Mouse (Mus musculus): ENCODE measurements around the gene Acsf3. TPM values are rescaled to one million over a fixed set of nuclear protein-coding genes. Genes with fewer than 3 reads are reported as not detected.
A peak's percentile ranks its signal among the peaks of the same experiment; 100 is the strongest.

Gene Acsf3
- polyA plus RNA-seq (2014; fragmentation: Nextera tagmentation; extraction: Ambion mirVana) = 16.1 and 17.9 TPM in 2 replicates

DNA sequence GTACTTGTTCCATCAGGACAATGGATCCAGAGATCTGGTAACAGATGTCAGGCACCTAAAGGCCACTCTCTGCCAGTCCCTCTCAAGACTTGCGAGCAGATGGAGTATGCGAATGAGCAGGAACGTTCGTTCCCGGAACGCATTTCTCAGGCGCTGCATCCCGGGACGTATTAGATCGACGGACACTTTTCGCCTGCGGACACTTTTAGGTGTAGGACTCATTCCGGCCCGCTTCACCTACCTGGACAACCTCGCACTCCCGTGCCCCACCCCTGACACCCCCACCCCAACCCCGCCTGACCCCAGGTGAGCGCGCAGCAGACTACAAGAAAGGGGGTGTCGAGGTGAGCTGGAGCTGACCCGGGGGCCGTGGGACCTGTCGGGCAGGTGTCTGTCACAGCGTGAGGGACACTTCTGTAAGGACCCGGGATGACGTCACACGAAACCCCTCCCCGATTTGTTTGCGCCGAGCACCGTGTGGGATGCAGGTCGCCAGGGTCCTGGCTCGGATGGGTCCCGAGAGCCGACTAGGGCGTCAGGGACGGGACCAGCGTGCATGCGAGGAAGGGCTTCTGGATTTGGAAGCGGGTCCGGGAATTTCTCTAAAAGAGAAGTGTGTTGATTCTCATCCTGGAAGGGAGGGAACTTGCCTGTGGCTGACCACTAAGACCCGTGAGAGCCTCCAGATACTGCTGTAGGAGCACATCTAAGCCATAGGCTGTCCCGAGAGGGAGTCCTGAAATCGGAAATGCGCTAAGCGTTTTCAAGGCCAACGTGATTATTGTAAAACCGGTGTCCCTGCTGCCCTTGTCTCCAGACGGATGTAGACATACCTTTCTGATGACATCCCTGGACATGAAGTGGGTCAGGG, at the start of gene Acsf3:
Acsf3 (plus strand) TSS at position 202 of the 871 bp plus-strand sequence.
- peak within 1 kb of the TSS; percentile 74 for H3K4me2 ChIP-seq (ENCODE audit: low read depth, severe bottlenecking)
- H3K4me1 ChIP-seq (ENCODE audit: control insufficient read depth, insufficient read depth, low read length) = peaks cover 3% of the 10 kb centered on the region; the same call in 1 of the 2 replicates
- 2% methylated on average over 50 of the region's 50 CpGs for WGBS
- ATAC-seq (ENCODE audit: insufficient number of reproducible peaks, low FRiP score, low TSS enrichment, low read depth) = peak; percentile 62
- no peaks in the 10 kb centered on the region; the same call in 1 of the 2 replicates for H3K36me3 ChIP-seq (ENCODE audit: control insufficient read depth, insufficient read depth, low read length)
- no peaks in the 10 kb centered on the region for H3K9me3 ChIP-seq (ENCODE audit: control insufficient read depth, low read length)
- H3K9ac ChIP-seq (ENCODE audit: low read length) = peak within 1 kb of the TSS; percentile 76
- no peaks in the 10 kb centered on the region for H3K27me3 ChIP-seq (ENCODE audit: control insufficient read depth, insufficient read depth, low read length)
- H3K27ac ChIP-seq (replicated peaks; ENCODE audit: low read depth, low read length) = no peak within 1 kb of the TSS
- peak; percentile 85 for DNase-seq (ENCODE audit: low spot score)
- peak within 1 kb of the TSS; percentile 89 for H3K4me3 ChIP-seq (ENCODE audit: low read depth, low read length)

DNA sequence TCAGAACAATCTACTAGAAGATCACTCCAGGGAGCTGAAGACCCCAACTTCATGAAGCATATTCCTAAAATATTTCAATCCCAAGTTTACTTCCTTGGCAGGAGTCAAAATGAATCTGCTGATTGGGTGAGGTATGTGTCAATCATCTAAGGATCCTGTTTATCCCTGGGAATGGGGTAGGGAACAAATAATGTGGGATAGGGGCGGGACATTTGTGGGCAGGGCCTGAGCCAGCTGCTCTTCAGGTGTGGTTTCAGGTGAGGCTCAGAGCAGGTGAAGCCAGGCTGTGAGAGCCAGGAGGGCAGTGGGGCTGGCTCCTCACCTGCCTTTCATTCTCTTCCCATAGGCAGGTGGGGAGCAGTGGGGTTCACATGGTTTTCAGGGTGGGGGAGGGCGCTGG, 48.5 kb upstream of the Acsf3 start:
- H3K27me3 ChIP-seq (ENCODE audit: control insufficient read depth, insufficient read depth, low read length) = no peaks in the 10 kb centered on the region; the same call in 1 of the 2 replicates
- no peak overlapping the region for H3K4me3 ChIP-seq (ENCODE audit: low read depth, low read length)
- peaks cover 12% of the 10 kb centered on the region for H3K4me1 ChIP-seq (ENCODE audit: control insufficient read depth, insufficient read depth, low read length)
- no peak overlapping the region for H3K27ac ChIP-seq (replicated peaks; ENCODE audit: low read depth, low read length)
- ATAC-seq (ENCODE audit: insufficient number of reproducible peaks, low FRiP score, low TSS enrichment, low read depth) (no peak), DNase-seq (ENCODE audit: low spot score) (no peak)
- no peaks in the 10 kb centered on the region for H3K36me3 ChIP-seq (ENCODE audit: control insufficient read depth, insufficient read depth, low read length)
- no peak overlapping the region for H3K4me2 ChIP-seq (ENCODE audit: low read depth, severe bottlenecking)
- WGBS = 60% methylated on average over 2 of the region's 2 CpGs
- H3K9me3 ChIP-seq (ENCODE audit: control insufficient read depth, low read length) = no peaks in the 10 kb centered on the region
- H3K9ac ChIP-seq (ENCODE audit: low read length) = no peak overlapping the region

DNA sequence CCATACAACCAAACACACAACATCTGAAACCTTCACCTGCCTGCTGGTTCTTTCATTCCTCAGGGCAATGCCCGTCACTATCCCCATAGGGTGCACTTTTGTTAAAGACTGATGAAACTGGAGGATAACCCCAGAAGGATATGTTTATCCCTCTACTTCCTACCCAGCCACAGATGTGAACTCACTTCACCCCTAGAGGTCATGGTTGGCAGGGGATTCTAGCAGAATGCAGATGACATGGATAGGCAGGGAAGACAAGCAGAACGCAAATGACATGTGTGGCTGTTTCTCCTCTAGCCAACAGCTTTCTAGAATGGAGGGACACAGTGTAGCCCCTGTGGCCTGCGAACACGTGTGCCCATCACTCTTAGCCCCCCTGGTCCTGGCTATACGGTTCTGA, 47.9 kb upstream of the Acsf3 start:
- DNase-seq (ENCODE audit: low spot score) = no peak
- H3K9ac ChIP-seq (ENCODE audit: low read length) = no peak overlapping the region
- H3K9me3 ChIP-seq (ENCODE audit: control insufficient read depth, low read length) = no peaks in the 10 kb centered on the region
- H3K4me2 ChIP-seq (ENCODE audit: low read depth, severe bottlenecking) = no peak overlapping the region
- H3K36me3 ChIP-seq (ENCODE audit: control insufficient read depth, insufficient read depth, low read length) = no peaks in the 10 kb centered on the region
- peaks cover 12% of the 10 kb centered on the region for H3K4me1 ChIP-seq (ENCODE audit: control insufficient read depth, insufficient read depth, low read length)
- no peaks in the 10 kb centered on the region; the same call in 1 of the 2 replicates for H3K27me3 ChIP-seq (ENCODE audit: control insufficient read depth, insufficient read depth, low read length)
- H3K4me3 ChIP-seq (ENCODE audit: low read depth, low read length) = no peak overlapping the region
- H3K27ac ChIP-seq (replicated peaks; ENCODE audit: low read depth, low read length) = no peak overlapping the region
- 62% methylated on average over 5 of the region's 5 CpGs for WGBS
- no peak for ATAC-seq (ENCODE audit: insufficient number of reproducible peaks, low FRiP score, low TSS enrichment, low read depth)

DNA sequence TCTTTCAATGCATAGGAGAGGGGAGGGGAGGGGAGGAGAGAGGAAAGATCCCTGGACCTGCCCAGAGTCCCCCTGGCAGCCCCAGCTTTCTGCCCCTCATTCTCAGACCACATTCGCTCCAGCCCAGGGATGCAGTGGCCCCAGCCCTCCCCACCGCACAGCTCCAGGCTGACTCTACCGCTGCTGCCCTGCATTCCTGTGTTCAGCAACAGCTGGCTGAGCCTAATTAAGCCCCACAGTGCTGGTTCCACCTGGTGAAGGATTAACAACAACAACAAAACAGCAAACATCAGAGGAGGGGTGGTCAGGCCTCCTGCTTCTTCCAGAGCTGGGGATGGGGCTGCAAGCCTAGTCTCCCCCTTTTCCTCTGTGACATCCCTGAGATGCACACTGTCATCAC, 46.7 kb upstream of the Acsf3 start:
- Histone ChIP-seq H3K4me1 (ENCODE audit: control insufficient read depth, insufficient read depth, low read length) (peaks cover 12% of the 10 kb centered on the region), H3K4me3 (ENCODE audit: low read depth, low read length) (no peak overlapping the region), H3K9ac (ENCODE audit: low read length) (no peak overlapping the region), H3K9me3 (ENCODE audit: control insufficient read depth, low read length) (no peaks in the 10 kb centered on the region), H3K36me3 (ENCODE audit: control insufficient read depth, insufficient read depth, low read length) (no peaks in the 10 kb centered on the region), H3K27ac (replicated peaks; ENCODE audit: low read depth, low read length) (no peak overlapping the region), H3K27me3 (ENCODE audit: control insufficient read depth, insufficient read depth, low read length) (no peaks in the 10 kb centered on the region), H3K4me2 (ENCODE audit: low read depth, severe bottlenecking) (no peak overlapping the region)
- WGBS = 8% methylated on average over 3 of the region's 3 CpGs
- ATAC-seq (ENCODE audit: insufficient number of reproducible peaks, low FRiP score, low TSS enrichment, low read depth) (peak; percentile 39; the same call in 1 of the 2 replicates), DNase-seq (ENCODE audit: low spot score) (peak; percentile 49)

DNA sequence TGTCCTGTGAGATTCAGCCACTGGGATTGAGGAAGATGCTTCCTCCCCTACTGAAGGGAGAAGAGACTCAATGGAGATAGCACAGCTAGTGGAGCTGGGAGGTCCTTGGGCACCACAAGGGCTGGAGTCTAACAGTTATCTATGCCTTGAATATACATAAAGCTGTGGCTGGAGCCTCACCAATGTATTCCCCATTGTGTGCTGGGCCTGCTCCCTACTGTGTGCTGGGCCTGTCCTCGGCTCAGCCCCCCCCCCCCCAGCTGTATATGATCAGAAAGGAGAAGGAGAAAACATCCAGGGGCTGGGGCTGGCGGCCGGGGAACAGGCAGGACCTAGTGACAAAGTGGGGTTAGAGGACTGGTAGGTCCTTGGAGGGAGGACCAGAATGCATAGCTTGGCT, 40.2 kb upstream of the Acsf3 start:
- Histone ChIP-seq H3K9me3 (ENCODE audit: control insufficient read depth, low read length) (no peaks in the 10 kb centered on the region), H3K4me1 (ENCODE audit: control insufficient read depth, insufficient read depth, low read length) (peaks cover 11% of the 10 kb centered on the region), H3K4me2 (ENCODE audit: low read depth, severe bottlenecking) (no peak overlapping the region), H3K27me3 (ENCODE audit: control insufficient read depth, insufficient read depth, low read length) (no peaks in the 10 kb centered on the region; the same call in 1 of the 2 replicates), H3K36me3 (ENCODE audit: control insufficient read depth, insufficient read depth, low read length) (no peaks in the 10 kb centered on the region), H3K4me3 (ENCODE audit: low read depth, low read length) (no peak overlapping the region), H3K9ac (ENCODE audit: low read length) (no peak overlapping the region), H3K27ac (replicated peaks; ENCODE audit: low read depth, low read length) (no peak overlapping the region)
- ATAC-seq (ENCODE audit: insufficient number of reproducible peaks, low FRiP score, low TSS enrichment, low read depth) (no peak), DNase-seq (ENCODE audit: low spot score) (no peak)
- WGBS = 70% methylated on average over 3 of the region's 3 CpGs

DNA sequence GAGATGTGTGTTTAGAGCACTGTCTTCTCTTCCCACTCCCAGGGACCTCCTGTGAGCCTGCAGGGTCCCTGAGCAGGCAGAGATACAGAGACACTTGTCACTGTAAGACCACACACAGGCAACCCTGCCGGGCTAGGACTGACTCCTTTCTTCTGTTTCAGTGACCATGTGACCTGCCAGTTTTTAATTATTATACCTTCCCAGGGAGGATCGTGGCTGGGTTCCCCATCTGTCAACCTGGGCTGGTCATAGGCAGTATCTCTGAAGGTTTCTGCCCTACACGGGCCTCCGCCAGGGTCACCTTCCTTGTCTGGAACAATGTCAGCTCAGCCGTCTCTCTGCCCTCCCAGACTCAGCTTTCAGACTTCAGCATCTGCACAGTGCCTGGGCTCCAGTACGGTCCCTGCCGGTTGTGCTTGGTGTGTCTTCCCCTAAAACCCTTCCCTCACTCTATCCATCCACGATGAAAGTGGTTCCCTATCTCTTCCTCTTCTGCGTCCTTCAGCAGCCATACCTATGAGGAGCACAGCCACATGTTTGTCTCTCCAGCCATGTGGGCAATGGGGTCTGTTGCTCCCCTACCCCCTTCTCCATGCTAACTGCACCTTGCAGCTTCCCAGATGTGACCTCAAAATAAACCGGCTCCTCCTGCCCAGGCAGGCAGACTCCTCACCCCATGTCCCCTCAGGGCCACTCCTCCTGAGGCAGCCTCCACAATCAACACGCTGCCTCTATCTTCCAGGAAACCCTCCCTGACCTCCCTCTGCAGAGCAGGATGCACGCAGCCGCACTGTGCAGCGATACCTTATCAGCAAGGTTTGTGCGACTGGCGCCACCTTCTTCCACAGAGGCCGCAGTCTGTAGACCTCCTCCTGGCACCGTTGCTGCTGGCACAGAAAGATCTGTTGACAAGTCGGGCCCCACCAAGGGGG, 39.5 kb upstream of the Acsf3 start:
- H3K4me3 ChIP-seq (ENCODE audit: low read depth, low read length) = no peak overlapping the region
- H3K27ac ChIP-seq (replicated peaks; ENCODE audit: low read depth, low read length) = no peak overlapping the region
- peaks cover 11% of the 10 kb centered on the region for H3K4me1 ChIP-seq (ENCODE audit: control insufficient read depth, insufficient read depth, low read length)
- no peaks in the 10 kb centered on the region for H3K9me3 ChIP-seq (ENCODE audit: control insufficient read depth, low read length)
- H3K27me3 ChIP-seq (ENCODE audit: control insufficient read depth, insufficient read depth, low read length) = peaks cover 2% of the 10 kb centered on the region; the same call in 1 of the 2 replicates
- H3K4me2 ChIP-seq (ENCODE audit: low read depth, severe bottlenecking) = no peak overlapping the region
- no peaks in the 10 kb centered on the region for H3K36me3 ChIP-seq (ENCODE audit: control insufficient read depth, insufficient read depth, low read length)
- H3K9ac ChIP-seq (ENCODE audit: low read length) = no peak overlapping the region
- WGBS = 69% methylated on average over 19 of the region's 19 CpGs
- no peak for ATAC-seq (ENCODE audit: insufficient number of reproducible peaks, low FRiP score, low TSS enrichment, low read depth)
- DNase-seq (ENCODE audit: low spot score) = no peak

DNA sequence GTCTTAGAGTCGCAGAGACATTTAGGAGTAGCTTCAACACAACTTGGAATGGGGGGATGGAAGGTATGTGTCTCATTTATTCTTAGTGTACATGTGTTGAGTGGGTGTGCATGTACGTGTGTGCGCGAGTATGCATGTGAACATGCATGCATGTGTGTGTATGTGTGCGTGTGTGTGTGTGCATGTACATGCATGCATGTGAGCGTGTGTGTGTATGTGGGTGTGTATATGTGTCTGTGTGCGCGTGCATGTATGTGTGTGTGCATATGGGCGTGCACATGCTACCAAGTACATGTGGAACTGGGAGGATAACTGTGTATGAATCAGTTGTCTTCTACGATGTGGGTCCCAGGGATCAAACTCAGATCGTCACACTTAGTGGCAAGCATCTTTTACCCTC, 38.7 kb upstream of the Acsf3 start:
- H3K4me3 ChIP-seq (ENCODE audit: low read depth, low read length) = no peak overlapping the region
- H3K4me1 ChIP-seq (ENCODE audit: control insufficient read depth, insufficient read depth, low read length) = peaks cover 11% of the 10 kb centered on the region
- H3K9me3 ChIP-seq (ENCODE audit: control insufficient read depth, low read length) = no peaks in the 10 kb centered on the region
- WGBS = 94% methylated on average over 11 of the region's 11 CpGs
- H3K27ac ChIP-seq (replicated peaks; ENCODE audit: low read depth, low read length) = no peak overlapping the region
- DNase-seq (ENCODE audit: low spot score) (no peak), ATAC-seq (ENCODE audit: insufficient number of reproducible peaks, low FRiP score, low TSS enrichment, low read depth) (no peak)
- H3K27me3 ChIP-seq (ENCODE audit: control insufficient read depth, insufficient read depth, low read length) = peaks cover 7% of the 10 kb centered on the region
- H3K9ac ChIP-seq (ENCODE audit: low read length) = no peak overlapping the region
- no peaks in the 10 kb centered on the region for H3K36me3 ChIP-seq (ENCODE audit: control insufficient read depth, insufficient read depth, low read length)
- H3K4me2 ChIP-seq (ENCODE audit: low read depth, severe bottlenecking) = no peak overlapping the region

DNA sequence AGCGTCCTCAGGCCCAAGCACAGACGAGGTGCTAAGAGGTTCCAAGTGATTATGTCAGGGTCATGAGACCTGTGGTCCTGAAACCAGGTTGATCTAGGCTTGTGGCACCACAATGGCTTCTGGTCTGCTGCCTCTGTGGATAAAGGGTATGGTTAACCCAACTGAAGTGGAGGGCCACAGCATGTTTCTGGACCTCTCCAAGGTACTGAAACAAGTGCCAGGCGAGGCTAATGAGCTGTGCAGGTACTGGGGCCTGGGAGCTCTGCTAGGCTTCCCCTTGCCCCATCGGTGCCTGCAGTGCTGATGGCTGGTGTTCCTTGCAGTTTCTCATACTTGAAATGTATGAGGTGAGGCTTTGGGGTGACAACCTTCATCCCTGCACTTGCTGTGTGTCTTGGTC, 38.2 kb upstream of the Acsf3 start:
- ATAC-seq (ENCODE audit: insufficient number of reproducible peaks, low FRiP score, low TSS enrichment, low read depth) (no peak), DNase-seq (ENCODE audit: low spot score) (peak; percentile 73)
- H3K27ac ChIP-seq (replicated peaks; ENCODE audit: low read depth, low read length) = no peak overlapping the region
- no peaks in the 10 kb centered on the region for H3K9me3 ChIP-seq (ENCODE audit: control insufficient read depth, low read length)
- peaks cover 11% of the 10 kb centered on the region for H3K27me3 ChIP-seq (ENCODE audit: control insufficient read depth, insufficient read depth, low read length)
- no peak overlapping the region for H3K9ac ChIP-seq (ENCODE audit: low read length)
- H3K4me3 ChIP-seq (ENCODE audit: low read depth, low read length) = no peak overlapping the region
- H3K36me3 ChIP-seq (ENCODE audit: control insufficient read depth, insufficient read depth, low read length) = no peaks in the 10 kb centered on the region
- peaks cover 11% of the 10 kb centered on the region for H3K4me1 ChIP-seq (ENCODE audit: control insufficient read depth, insufficient read depth, low read length)
- no peak overlapping the region for H3K4me2 ChIP-seq (ENCODE audit: low read depth, severe bottlenecking)
- WGBS = 41% methylated on average over 4 of the region's 4 CpGs
